Mouse (Mus musculus): ENCODE measurements around the gene Wnk2. TPM values are rescaled to one million over a fixed set of nuclear protein-coding genes. Genes with fewer than 3 reads are reported as not detected.
A peak's percentile ranks its signal among the peaks of the same experiment; 100 is the strongest.

Wnk2 gene
- polyA plus RNA-seq (2015; fragmentation: Nextera tagmentation; extraction: Ambion mirVana): 1.6 TPM in 2 replicates

DNA sequence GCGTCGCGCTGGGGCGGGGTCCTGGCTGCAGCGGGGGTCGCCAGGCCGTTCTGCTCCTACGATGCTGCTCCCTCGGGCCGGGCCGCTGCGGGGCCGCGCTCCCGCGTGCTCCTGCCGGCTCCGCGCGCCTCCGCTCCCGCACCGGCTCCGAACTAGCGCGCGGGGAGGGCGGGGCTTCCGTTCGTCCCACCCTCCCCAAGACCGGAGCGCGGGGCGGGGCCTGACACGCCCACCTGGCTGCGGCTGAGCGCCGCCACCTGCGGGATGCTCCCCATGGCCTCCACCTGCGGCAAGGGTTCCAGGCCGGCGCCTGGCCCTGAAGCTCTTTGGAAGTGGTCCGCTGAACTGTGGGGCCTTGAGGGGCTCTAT, at the start of gene Wnk2:
Gene Wnk2 (minus strand): TSS at position 157 of the 369 bp plus-strand sequence.
- Histone ChIP-seq H3K4me1 (peaks cover 44% of the 10 kb centered on the region), H3K9ac (peak within 1 kb of the TSS; percentile 51), H3K9me3 (no peaks in the 10 kb centered on the region), H3K4me2 (peak within 1 kb of the TSS; percentile 98), H3K27me3 (peaks cover 56% of the 10 kb centered on the region), H3K4me3 (peak within 1 kb of the TSS; percentile 70), H3K27ac (no peak within 1 kb of the TSS; the same call in 1 of the 2 replicates), H3K36me3 (no peaks in the 10 kb centered on the region)
- under 1% methylated on average over 43 of the region's 43 CpGs for WGBS
- ATAC-seq (ENCODE audit: insufficient number of reproducible peaks, low FRiP score, low TSS enrichment, low read depth): 0 out of 2 replicates have a peak, but pooled peaks have one; percentile 33

DNA sequence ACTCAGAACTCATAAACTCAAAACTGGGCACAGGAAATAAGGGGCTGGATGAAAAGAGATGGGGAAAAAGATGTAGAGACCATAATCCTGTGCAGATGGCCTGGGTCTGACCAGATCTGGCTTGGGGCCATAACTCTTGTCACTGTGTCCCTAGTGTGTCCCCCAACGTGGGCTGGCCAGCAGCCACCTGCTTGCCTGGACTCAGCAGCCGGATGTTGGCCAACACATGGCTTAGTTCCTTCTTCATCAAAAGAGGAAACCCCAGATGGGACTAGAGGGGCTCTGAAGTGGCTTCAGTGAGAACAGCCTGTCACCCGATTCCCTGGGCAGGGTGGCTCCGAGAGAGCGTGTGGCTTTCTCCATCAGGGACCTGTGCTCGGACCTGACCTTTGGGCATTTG, 49.0 kb upstream of the Wnk2 start:
- H3K4me1 ChIP-seq: no peaks in the 10 kb centered on the region
- no peak overlapping the region for H3K4me2 ChIP-seq
- no peak overlapping the region for H3K4me3 ChIP-seq
- no peak overlapping the region for H3K9ac ChIP-seq
- no peaks in the 10 kb centered on the region for H3K27me3 ChIP-seq
- 75% methylated on average over 6 of the region's 6 CpGs for WGBS
- ATAC-seq (ENCODE audit: insufficient number of reproducible peaks, low FRiP score, low TSS enrichment, low read depth): no peak
- no peak overlapping the region; the same call in 1 of the 2 replicates for H3K27ac ChIP-seq
- H3K36me3 ChIP-seq: peaks cover 28% of the 10 kb centered on the region
- H3K9me3 ChIP-seq: no peaks in the 10 kb centered on the region

GRCm38 (mm10) chr13:49196211-49196610, 48.4 kb upstream of the Wnk2 start:
- no peak overlapping the region; the same call in 1 of the 2 replicates for H3K27ac ChIP-seq
- no peak for ATAC-seq (ENCODE audit: insufficient number of reproducible peaks, low FRiP score, low TSS enrichment, low read depth)
- H3K9me3 ChIP-seq: no peaks in the 10 kb centered on the region
- H3K36me3 ChIP-seq: peaks cover 28% of the 10 kb centered on the region
- H3K4me3 ChIP-seq: no peak overlapping the region
- H3K4me2 ChIP-seq: no peak overlapping the region
- no peak overlapping the region for H3K9ac ChIP-seq
- H3K27me3 ChIP-seq: no peaks in the 10 kb centered on the region
- 76% methylated on average over 5 of the region's 5 CpGs for WGBS
- H3K4me1 ChIP-seq: peaks cover 5% of the 10 kb centered on the region

GRCm38 (mm10) chr13:49195651-49196050, 47.8 kb upstream of the Wnk2 start:
- no peaks in the 10 kb centered on the region for H3K9me3 ChIP-seq
- ATAC-seq (ENCODE audit: insufficient number of reproducible peaks, low FRiP score, low TSS enrichment, low read depth): no peak
- WGBS: 93% methylated on average over 7 of the region's 7 CpGs

GRCm38 (mm10) chr13:49194811-49195210, 47.0 kb upstream of the Wnk2 start:
- Histone ChIP-seq H3K9ac (no peak overlapping the region), H3K4me2 (no peak overlapping the region), H3K4me1 (peaks cover 15% of the 10 kb centered on the region), H3K27ac (no peak overlapping the region), H3K9me3 (no peaks in the 10 kb centered on the region), H3K36me3 (peaks cover 28% of the 10 kb centered on the region), H3K4me3 (no peak overlapping the region), H3K27me3 (no peaks in the 10 kb centered on the region)
- 93% methylated on average over 13 of the region's 13 CpGs for WGBS
- ATAC-seq (ENCODE audit: insufficient number of reproducible peaks, low FRiP score, low TSS enrichment, low read depth): no peak

More at GRCm38 (mm10) chr13:49195651-49196050, 47.8 kb upstream of the Wnk2 start:
- Histone ChIP-seq H3K36me3 (peaks cover 28% of the 10 kb centered on the region), H3K9ac (no peak overlapping the region), H3K27me3 (no peaks in the 10 kb centered on the region), H3K4me2 (no peak overlapping the region), H3K4me1 (peaks cover 10% of the 10 kb centered on the region), H3K27ac (no peak overlapping the region), H3K4me3 (no peak overlapping the region)

DNA sequence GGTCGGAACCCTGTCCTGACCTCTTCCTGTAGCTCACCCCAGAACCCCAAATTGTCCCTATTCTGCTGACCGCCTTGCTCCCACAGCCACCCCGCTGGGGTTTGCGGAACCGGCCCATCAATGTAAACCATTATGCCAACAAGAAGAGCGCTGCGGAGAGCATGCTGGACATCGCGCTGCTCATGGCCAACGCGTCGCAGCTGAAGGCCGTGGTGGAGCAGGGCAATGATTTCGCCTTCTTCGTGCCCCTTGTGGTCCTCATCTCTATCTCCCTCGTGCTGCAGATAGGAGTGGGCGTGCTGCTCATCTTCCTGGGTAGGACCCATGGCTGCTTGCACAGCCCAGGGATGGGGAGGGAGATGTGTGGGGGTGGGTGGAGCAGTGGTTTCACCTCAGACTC, 45.8 kb upstream of the Wnk2 start:
- H3K4me2 ChIP-seq: no peak overlapping the region
- no peak for ATAC-seq (ENCODE audit: insufficient number of reproducible peaks, low FRiP score, low TSS enrichment, low read depth)
- H3K9ac ChIP-seq: no peak overlapping the region
- H3K27ac ChIP-seq: no peak overlapping the region
- H3K4me3 ChIP-seq: no peak overlapping the region
- no peaks in the 10 kb centered on the region for H3K27me3 ChIP-seq
- peaks cover 28% of the 10 kb centered on the region for H3K36me3 ChIP-seq
- no peaks in the 10 kb centered on the region for H3K9me3 ChIP-seq
- H3K4me1 ChIP-seq: peaks cover 22% of the 10 kb centered on the region
- WGBS: 96% methylated on average over 17 of the region's 17 CpGs

DNA sequence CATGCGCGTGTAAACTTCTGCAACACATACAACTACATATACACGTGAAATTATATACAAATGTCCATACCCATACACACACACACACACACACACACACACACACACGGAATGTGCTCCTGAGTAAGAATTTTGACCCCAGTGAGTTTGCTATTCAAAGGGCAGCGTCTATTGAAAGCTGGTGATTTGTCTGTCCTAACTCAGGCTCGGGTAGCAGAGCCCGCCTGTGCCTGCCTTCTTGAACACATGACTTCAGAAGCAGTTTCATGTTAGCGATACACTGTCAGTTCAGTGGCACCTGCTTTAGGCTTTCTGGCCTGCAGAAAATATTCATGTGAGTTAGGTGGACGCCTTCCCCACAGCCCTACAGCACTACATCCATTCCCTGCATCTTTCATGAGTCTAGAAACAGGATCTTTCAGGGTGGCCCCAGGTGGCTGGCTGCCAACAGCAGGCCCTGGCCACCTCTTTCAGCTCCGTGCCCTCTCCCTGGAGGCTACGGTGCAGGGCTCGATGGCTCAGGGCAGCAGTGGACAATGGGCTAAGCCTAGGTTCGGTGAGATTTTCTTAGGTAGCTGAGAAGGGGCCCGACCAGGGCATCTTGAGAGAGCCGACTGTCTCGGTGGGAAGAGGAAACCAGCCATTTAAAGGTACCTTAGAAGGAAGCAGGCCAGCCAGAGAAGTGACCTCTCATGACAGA, 44.5 kb upstream of the Wnk2 start:
- H3K9ac ChIP-seq: no peak overlapping the region
- WGBS: 72% methylated on average over 16 of the region's 16 CpGs
- ATAC-seq (ENCODE audit: insufficient number of reproducible peaks, low FRiP score, low TSS enrichment, low read depth): no peak
- no peaks in the 10 kb centered on the region for H3K9me3 ChIP-seq
- H3K4me3 ChIP-seq: no peak overlapping the region
- no peak overlapping the region for H3K4me2 ChIP-seq
- no peaks in the 10 kb centered on the region for H3K27me3 ChIP-seq
- H3K36me3 ChIP-seq: peaks cover 28% of the 10 kb centered on the region
- peaks cover 33% of the 10 kb centered on the region for H3K4me1 ChIP-seq
- no peak overlapping the region for H3K27ac ChIP-seq

DNA sequence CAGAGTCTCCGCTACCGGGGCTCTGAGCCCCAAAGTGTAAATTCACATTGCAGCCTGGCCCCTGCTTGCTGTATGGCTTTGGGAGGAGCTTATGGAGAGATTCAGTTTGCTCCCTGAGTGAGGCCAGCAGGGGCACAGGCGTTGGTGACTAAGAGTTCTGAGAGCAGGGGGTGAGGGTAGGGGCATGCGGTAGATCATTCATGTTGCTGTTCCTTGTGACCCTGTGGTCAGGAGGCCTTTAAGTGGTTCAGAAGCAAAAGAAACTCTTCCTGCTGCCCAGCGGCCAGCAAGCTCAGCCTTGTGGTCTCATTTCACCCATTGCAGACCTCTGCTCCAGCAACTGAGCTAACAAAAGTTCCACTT, 43.8 kb upstream of the Wnk2 start:
- Histone ChIP-seq H3K4me2 (no peak overlapping the region), H3K9ac (no peak overlapping the region), H3K27me3 (no peaks in the 10 kb centered on the region), H3K9me3 (no peaks in the 10 kb centered on the region), H3K27ac (no peak overlapping the region), H3K4me1 (peaks cover 38% of the 10 kb centered on the region), H3K4me3 (no peak overlapping the region), H3K36me3 (peaks cover 23% of the 10 kb centered on the region)
- WGBS: 58% methylated on average over 5 of the region's 5 CpGs
- no peak for ATAC-seq (ENCODE audit: insufficient number of reproducible peaks, low FRiP score, low TSS enrichment, low read depth)

- H3K4me2 ChIP-seq: no peak overlapping the region
- 73% methylated on average over 7 of the region's 7 CpGs for WGBS
- no peak overlapping the region for H3K27ac ChIP-seq
- ATAC-seq (ENCODE audit: insufficient number of reproducible peaks, low FRiP score, low TSS enrichment, low read depth): no peak
- H3K36me3 ChIP-seq: peaks cover 17% of the 10 kb centered on the region
- no peak overlapping the region for H3K9ac ChIP-seq
- H3K27me3 ChIP-seq: no peaks in the 10 kb centered on the region
- H3K4me1 ChIP-seq: peaks cover 42% of the 10 kb centered on the region
- H3K4me3 ChIP-seq: no peak overlapping the region
- H3K9me3 ChIP-seq: no peaks in the 10 kb centered on the region
These were observed 43.3 kb upstream of the Wnk2 start for GRCm38 (mm10) chr13:49190876-49191672.

DNA sequence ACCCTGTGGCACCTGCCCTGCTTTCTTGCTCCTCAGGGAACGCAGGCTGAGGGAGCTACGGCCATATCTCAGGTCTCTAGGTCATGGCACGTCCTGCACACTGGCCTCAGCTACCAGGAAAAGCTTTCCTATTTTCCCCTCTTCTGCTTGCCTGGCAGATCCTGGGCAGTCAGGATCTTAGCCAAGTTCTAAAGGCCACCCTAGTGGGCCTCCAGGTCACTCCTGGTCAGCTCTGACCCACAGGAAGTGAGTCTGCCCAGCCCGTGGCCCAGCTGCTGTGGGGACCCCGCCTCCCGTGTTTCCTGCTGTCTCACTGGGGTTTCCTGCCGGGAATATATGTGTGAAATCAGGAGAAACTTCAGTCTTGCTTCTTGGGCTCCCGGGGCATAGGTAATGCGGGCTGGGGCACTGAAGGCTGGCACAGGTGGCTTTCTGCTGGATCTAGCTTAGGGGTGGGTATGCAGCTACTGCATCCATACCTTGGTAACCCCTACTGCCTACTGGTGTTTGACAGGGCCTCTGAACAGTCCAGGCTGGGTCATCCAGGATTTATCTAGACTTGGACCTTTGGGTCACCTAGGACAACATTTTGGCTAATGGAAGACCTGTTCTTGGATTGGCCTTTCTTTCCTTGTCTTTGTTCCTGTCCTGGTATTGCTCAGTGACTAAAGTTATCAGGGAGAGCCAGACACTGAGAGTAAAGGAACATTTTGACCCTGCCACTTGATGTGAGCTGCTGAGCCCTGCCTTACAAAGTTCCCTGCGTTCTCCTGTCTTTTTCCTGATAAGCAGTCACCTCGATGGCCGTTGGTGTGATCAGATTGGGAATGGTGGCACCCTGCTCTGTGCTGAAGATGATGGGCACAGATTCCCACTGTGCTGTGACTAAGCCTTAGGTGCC, 42.4 kb upstream of the Wnk2 start:
- peaks cover 9% of the 10 kb centered on the region for H3K36me3 ChIP-seq
- no peak for ATAC-seq (ENCODE audit: insufficient number of reproducible peaks, low FRiP score, low TSS enrichment, low read depth)
- no peak overlapping the region for H3K27ac ChIP-seq

DNA sequence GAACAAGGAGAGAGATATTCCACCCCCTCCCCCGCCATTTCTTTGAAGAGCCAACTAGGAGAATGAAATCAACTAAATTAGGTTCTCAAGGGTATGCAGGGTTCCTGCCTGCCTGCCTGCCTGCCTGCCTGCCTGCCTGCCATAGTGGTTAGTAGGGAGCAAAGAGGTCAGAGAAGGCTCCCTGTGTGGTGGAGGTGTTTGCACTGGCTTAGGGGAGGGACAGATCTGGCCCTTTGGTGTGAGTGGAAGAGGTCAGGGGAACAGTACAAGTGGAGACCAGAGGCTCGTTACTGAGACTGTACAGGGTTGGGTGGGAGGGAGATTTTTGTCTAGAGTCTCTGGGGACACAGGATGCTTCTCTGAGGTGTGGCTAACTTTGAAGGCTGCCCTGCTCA, 41.1 kb upstream of the Wnk2 start:
- H3K27me3 ChIP-seq: no peaks in the 10 kb centered on the region
- H3K4me1 ChIP-seq: peaks cover 42% of the 10 kb centered on the region
- no peaks in the 10 kb centered on the region for H3K36me3 ChIP-seq
- H3K27ac ChIP-seq: no peak overlapping the region
- 48% methylated on average over 2 of the region's 2 CpGs for WGBS
- H3K9me3 ChIP-seq: no peaks in the 10 kb centered on the region
- no peak for ATAC-seq (ENCODE audit: insufficient number of reproducible peaks, low FRiP score, low TSS enrichment, low read depth)
- no peak overlapping the region for H3K4me3 ChIP-seq
- H3K4me2 ChIP-seq: peak overlapping the region; percentile 98; the same call in 1 of the 2 replicates
- no peak overlapping the region for H3K9ac ChIP-seq

More for the DNA sequence above, 42.4 kb upstream of the Wnk2 start:
- Histone ChIP-seq H3K4me1 (peaks cover 42% of the 10 kb centered on the region), H3K9ac (no peak overlapping the region), H3K4me2 (no peak overlapping the region), H3K4me3 (no peak overlapping the region), H3K9me3 (no peaks in the 10 kb centered on the region), H3K27me3 (no peaks in the 10 kb centered on the region)
- WGBS: 69% methylated on average over 12 of the region's 12 CpGs
